Mouse (Mus musculus): ENCODE results near the gene Fam181b. TPM values are rescaled to one million over a fixed set of nuclear protein-coding genes. Genes with fewer than 3 reads are reported as not detected.

Gene Fam181b
- not detected for polyA plus RNA-seq (2017; shearing (Covaris generic))

DNA sequence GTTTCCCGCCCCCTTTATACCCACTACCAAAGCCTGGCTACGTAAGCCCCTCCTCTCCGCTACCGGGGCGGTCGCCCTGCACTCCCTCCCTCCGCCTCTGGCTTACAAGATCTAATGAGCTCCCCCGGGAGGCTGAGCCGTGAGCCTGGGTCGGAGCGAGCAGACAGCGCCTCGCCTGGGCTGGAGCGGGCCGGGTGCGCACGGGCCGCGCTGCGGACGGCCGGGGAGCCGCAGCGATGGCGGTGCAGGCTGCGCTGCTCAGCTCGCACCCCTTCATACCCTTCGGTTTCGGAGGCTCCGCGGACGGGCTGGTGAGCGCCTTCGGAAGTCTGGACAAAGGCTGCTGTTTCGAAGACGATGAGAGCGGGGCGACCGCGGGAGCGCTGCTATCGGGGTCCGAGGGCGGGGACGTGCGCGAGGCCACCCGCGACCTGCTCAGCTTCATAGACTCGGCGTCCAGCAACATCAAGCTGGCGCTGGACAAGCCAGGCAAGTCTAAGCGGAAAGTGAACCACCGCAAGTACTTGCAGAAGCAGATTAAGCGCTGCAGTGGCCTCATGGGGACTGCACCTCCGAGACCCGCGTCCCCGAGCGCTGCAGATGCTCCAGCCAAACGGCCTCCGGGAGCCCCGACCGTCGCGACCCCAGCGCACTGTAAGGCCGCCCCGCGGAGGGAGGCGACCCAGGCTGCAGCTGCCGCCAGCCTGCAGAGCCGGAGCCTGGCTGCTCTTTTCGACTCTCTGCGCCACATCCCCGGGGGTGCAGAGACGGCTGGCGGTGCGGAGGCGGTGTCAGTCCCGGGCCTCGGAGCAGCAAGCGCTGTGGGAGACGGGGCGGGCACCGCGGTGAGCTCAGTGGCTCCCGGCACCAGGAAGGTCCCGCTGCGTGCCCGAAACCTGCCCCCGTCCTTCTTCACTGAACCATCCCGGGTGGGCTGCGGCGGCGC lies at the start of gene Fam181b:
TSS of gene Fam181b (plus strand) at position 81 of the 946 bp plus-strand sequence.
- no peak for ATAC-seq

DNA sequence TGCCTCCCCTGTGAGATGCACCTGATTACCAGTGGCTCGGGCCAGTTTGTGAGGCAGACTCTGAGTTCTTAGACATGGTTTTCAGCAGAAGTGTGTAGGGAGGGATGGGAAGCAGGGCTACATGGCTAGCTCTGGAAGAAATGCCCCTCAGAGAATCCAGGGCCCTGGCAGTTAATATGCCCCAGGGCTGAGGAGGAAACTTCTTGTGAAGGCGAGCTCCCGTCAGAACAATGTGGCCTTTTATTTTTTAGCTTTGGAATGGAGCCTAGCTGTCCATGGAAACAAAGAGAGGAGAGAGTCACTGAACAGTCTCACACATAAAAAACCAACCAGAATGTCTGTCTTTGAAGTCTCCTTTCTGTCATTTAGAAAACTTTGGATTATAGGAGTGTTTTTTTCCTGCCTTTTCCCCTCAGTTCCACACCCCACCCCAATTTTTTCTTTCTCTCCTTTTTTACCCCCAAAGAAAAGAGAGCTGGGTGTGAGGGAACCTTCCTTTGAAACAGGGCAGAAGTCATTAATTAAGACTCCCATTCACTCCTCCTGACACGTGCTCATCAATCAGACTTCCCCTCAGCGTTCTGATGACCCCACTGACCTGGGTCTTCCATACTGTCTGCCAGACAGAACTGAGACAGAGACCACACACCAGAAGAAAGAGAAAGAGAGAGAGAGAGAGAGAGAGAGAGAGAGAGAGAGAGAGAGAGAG lies 41.7 kb upstream of the Fam181b start:
- ATAC-seq, result no peak

- no peak for ATAC-seq
Observed at GRCm38 (mm10) chr7:93038472-93038828, 41.2 kb upstream of the Fam181b start.

DNA sequence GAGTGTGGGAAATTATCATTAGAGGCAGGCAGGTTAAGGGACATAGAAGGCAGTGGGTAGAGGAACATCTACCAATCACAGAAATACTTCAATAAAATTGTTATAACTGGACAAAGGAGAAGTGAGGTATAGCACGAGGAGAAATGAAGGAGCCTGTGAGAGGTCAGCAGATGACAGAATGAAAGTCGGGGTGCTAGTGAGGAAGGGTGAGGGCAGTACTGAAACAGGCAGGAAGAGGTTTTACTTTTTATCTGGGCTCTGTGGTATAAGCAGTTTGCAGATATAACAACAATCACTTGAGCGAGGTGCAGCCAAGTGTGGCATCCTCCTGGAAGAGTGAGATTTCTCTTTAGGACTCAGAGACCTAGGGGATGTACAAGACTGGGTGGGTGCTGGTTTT lies 40.1 kb upstream of the Fam181b start:
- ATAC-seq, result no peak

- no peak for ATAC-seq
Observed at GRCm38 (mm10) chr7:93044359-93044758, 35.3 kb upstream of the Fam181b start.

GRCm38 (mm10) chr7:93044788-93045187 lies 34.9 kb upstream of the Fam181b start:
- ATAC-seq, result no peak

DNA sequence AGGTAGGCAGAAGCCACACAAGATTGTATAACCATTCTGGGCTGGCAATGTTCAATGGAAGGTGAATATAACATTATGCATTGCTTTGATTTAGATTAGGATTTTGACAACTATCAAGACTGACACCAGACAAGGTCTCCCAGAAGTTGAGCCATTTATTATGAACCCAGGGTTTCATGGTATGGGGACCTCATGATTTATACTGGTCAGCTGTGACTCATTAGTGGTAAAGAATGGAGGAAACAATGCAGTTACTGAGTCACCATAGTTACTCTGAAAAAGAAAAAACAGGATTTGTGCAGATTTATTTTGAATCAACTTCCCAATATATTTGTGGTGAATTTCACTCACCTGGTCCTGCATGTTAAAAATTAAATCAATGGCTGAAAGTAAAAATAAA lies 18.8 kb upstream of the Fam181b start:
- ATAC-seq, result no peak

GRCm38 (mm10) chr7:93061747-93062146 lies 17.9 kb upstream of the Fam181b start:
- ATAC-seq, result no peak

DNA sequence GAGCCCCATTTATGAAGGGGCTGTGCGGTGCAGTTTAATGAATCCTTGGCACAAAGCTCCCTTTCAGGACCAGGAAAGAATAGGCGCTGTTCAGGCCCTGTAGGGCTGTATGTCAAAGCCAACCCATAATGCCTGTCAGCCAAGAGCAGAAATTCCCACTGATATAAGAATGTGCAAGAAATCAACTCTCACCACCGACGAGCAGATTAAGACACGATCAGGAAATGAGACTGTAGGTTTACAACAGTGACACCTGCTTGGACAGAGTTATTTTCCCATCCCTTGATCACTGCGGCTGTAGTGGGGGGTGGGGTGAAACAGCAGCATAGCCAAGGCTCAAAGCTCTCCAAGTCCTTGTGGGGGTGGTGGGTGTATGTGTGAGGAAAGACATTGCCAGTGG lies 17.5 kb upstream of the Fam181b start:
- no peak for ATAC-seq

GRCm38 (mm10) chr7:93067464-93068015 lies 12.1 kb upstream of the Fam181b start:
- ATAC-seq, result no peak

DNA sequence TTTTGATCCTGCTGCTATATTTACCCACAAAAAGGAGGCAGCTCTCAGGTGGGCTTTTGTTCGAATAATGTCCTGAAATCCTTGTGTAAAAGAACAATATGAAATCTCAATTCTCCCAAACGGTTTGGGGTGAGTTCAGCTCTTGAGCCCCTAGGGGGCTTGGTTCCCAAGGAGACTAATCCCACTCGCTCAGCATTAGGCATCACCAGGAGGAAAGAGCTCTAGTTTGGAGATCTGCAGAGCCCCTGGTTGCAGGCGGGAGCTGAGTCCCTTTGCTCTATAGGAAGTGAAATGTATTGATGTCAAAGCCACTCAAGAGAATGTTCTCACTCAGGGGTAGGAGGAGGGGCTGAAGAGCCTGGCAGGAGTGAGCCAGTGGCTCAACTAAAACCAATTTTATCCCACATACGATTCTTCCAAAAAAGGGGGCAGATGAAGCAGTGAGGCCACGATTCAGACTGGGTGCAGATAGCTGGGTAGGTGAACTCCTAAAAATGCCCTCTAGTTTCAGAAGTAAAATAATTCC lies 3.2 kb upstream of the Fam181b start:
- no peak for ATAC-seq

DNA sequence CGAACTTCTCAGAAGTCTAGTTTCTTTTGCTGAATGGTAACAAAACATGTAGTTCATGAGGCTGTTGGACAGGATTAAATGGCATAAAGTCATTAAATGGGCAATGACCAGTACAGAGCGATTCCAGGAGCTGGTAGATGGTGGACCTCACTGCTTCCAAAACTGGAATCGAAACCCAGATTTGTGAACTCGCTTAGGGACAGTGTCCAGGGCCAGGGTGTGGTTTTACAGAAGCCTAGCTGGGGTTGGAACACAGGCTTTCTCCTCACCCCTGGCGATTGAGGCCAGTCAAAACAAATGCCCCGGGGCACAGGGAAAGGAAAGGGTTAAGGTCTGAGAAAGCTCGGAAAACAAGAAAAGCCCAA lies 263 bp upstream of the Fam181b start:
- no peak for ATAC-seq

GRCm38 (mm10) chr7:93080731-93081430 lies 1.2 kb downstream of the Fam181b start:
- no peak for ATAC-seq

- no peak for ATAC-seq
Observed at GRCm38 (mm10) chr7:93093371-93094058, 13.8 kb downstream of the Fam181b start.

DNA sequence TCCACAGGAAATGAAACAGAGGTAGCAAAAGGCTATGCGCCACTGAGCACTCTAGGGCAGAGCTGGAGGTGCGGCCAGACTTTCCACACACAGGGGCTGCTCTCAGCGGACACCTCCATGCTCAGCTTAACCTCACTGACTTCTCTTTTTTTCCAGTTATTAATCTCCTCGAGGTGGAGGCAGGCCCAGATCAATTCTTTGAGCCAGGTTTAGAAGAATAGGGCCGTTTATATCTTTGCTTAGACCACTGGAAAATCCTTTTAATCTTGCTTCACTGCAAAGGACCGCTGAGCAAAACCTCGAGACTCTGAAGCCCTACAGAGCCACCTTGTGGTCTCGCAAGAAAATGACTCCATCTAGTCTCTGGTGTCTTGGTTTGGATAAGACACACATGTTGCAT lies 15.8 kb downstream of the Fam181b start:
- no peak for ATAC-seq

DNA sequence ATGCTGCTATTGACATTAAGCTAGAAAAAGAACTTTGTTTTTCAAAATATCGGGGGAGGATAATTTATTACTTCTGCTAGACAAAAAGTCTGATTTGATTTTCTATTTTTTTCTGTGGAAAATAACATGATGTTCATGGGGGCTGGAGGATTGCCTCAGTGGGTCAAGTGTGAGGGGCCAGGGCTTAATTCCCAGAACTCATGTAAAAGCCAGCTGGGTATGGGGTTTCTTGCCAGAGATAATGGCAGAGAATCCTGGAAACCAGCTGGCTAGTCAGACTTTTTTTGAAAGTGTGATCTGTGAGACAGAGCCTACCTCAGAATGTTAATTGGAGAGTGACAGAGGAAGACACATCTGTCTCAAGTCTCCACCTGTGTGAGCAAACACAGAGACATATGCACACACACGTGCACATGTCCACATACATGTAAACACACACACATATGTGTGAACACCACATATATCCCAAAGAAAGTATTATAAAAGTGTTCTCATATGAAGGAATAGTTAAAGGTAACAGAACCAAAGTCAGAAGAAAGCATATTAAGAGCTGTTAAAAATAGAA lies 25.2 kb downstream of the Fam181b start:
- no peak for ATAC-seq

DNA sequence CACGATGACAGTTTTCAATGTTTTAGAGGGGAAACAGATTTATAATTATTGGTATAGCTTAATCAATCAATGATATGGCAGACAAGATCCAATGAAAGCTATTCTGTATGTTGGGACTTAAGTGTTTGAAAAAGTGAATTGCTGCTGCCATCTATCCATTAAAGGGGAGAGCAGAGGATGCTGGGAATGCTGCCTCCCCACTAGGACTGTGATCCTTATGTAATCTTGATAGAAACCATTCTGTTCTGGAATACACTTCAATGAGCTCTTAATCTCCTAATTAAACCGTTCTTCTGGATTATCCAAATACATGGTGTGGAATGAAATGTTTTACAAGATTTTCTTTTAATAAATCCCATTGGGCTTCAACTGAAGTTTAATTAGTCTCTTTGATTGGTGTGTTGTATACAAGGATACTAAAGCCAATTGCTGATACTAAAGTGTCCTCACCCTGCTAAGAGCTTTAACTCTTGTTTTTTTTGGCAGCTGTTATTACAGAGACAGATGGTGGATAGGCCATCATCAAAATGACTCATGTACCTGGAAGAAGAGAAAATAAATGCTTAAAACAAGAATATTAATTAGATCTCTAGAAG lies 30.8 kb downstream of the Fam181b start:
- no peak for ATAC-seq

DNA sequence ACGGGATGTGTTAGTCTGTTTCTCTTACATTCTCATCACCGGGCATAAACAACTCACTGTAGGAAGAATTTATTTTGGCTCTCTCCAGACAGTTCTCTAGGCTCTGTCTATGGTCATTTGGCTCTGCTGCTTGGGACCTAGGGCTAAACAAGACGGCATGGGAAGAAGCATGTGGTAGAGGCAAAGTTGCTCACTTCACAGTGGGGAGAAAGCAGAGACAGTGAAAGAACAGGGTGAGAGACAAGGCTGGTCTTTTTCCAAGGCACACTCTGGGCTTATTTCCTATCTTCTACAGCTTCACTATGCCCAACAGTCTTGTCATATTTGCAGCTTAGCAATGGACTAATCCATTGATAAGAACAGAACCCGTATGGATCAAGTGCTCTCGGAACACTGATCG lies 31.4 kb downstream of the Fam181b start:
- ATAC-seq, result no peak

DNA sequence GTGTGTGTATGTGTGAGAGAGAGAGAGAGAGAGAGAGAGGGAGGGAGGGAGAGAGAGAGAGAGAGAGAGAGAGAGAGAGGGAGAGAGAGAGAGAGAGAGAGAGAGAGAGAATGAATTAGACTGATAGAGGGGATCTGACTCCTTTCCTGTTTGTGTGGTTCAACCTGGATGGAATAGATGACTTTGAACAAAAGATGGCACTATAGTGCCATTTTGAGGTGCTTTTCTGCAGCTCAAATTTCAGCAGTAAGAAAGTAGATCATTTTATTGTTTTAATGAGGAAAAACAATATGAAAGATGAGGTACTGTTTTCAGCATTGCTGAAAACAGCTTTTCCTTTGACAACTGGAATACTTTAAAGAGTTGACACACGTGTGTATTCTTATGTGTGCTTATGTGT lies 37.9 kb downstream of the Fam181b start:
- ATAC-seq, result no peak

GRCm38 (mm10) chr7:93123936-93124335 lies 44.3 kb downstream of the Fam181b start:
- ATAC-seq, result no peak
